Mouse (Mus musculus): ENCODE results near the gene Cnp. TPM values are rescaled to one million over a fixed set of nuclear protein-coding genes. Genes with fewer than 3 reads are reported as not detected.

The Cnp gene
- polyA plus RNA-seq, 2 experiments: 15.9 to 21.3 TPM

DNA sequence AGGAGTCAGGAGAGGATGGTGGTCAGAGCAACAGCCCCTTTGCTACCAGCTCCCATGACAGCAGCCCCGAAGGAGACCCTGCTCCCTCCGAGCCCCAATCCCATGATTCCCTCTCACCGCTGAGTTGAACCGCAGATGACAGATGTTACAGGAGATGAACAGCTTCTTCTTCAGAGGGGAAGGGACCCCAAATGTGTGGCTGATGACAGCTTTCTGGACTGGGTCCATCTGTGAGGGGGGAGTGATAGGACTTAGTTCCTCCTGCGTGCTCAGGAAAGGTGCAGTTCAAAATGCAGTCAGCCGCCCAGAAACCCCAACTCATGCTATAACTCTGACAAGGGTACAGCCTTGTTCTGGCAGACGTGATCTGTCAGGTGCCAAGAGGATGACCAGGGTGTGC lies 59.8 kb downstream of the Cnp start:
- TF ChIP-seq POLR2A (IDR thresholded peaks at IDR 0.05; ENCODE audit: borderline replicate concordance, extremely low read depth, insufficient read depth, insufficient read length): no peak

DNA sequence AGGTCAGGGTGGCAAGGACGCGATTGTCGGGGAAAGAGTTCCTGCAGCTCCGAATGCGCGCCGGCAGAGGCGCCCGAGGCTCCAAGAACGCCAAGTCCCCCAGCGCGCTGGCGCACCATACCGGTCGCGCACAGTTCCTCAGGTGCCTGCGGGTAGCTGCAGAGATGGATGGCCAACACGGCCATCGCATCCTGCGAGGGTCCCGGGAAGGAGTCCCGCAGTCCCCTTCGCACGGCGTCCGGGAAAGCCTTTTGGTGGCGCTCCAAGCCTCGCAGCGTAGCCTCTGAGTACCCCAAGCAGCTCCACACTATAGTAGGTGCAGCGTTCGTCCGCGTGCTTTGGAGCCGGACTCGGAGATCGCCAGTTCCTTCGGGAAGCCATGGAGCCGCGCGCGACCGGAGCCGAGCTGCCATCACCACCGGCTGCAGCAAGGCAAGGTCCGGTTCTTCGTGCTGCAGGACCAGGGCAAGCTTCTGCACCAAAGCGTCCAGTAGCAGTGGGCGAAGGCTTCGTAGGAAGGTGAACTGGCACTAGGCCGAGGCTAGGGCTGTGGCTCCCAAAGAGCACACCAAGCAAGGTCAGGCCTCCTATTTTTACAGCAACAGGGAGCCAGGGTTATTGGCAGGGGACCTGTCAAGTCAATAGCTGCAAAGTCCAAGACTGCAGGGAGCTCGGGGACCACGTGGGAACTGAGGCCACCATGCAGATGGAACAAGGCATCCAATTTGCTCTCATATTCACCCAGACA lies 65.6 kb downstream of the Cnp start:
- H3K4me3 ChIP-seq (replicated peaks; ENCODE audit: low read length): peak overlapping the region; percentile 32
- H3K36me3 ChIP-seq (ENCODE audit: control insufficient read depth, insufficient read depth, low read length): no peaks in the 10 kb centered on the region
- no peak for TF ChIP-seq POLR2A (IDR thresholded peaks at IDR 0.05; ENCODE audit: borderline replicate concordance, extremely low read depth, insufficient read depth, insufficient read length)
- DNase-seq (ENCODE audit: low spot score): peak; percentile 40
- H3K9me3 ChIP-seq (ENCODE audit: control insufficient read depth, low read length): no peaks in the 10 kb centered on the region
- peaks cover 10% of the 10 kb centered on the region for H3K4me1 ChIP-seq (ENCODE audit: control insufficient read depth, insufficient read depth, low read length)
- no peak overlapping the region for H3K27ac ChIP-seq (replicated peaks; ENCODE audit: low read depth, low read length)
- H3K4me2 ChIP-seq (replicated peaks; ENCODE audit: low read depth, low read length, severe bottlenecking): peak overlapping the region; percentile 72
- H3K9ac ChIP-seq (ENCODE audit: low read depth, low read length, severe bottlenecking): peak overlapping the region; percentile 26; the same call in 1 of the 2 replicates
- no peak; the same call in 1 of the 2 replicates for ATAC-seq (ENCODE audit: low FRiP score, low read depth)
- H3K27me3 ChIP-seq (ENCODE audit: control insufficient read depth, insufficient read depth, low read length): peaks cover 14% of the 10 kb centered on the region
- 8% methylated on average over 51 of the region's 52 CpGs for WGBS

More for the DNA sequence above, 59.8 kb downstream of the Cnp start:
- WGBS: 77% methylated on average over 7 of the region's 7 CpGs
- ATAC-seq (ENCODE audit: low FRiP score, low read depth) (no peak), DNase-seq (ENCODE audit: low spot score) (no peak)
- Histone ChIP-seq H3K27me3 (ENCODE audit: control insufficient read depth, insufficient read depth, low read length) (no peaks in the 10 kb centered on the region), H3K4me1 (ENCODE audit: control insufficient read depth, insufficient read depth, low read length) (no peaks in the 10 kb centered on the region), H3K36me3 (ENCODE audit: control insufficient read depth, insufficient read depth, low read length) (no peaks in the 10 kb centered on the region), H3K9ac (ENCODE audit: low read depth, low read length, severe bottlenecking) (no peak overlapping the region), H3K27ac (replicated peaks; ENCODE audit: low read depth, low read length) (no peak overlapping the region), H3K9me3 (ENCODE audit: control insufficient read depth, low read length) (no peaks in the 10 kb centered on the region), H3K4me3 (replicated peaks; ENCODE audit: low read length) (no peak overlapping the region), H3K4me2 (replicated peaks; ENCODE audit: low read depth, low read length, severe bottlenecking) (no peak overlapping the region)

Other genes starting within 250 kb of the Cnp start
- 0.36 and 0.74 TPM in 2 replicates for gene Gast, start 240.5 kb upstream of the Cnp start, polyA plus RNA-seq (2012; rRNA removed)
- 0.47 and 0.50 TPM in 2 replicates for gene Gast, start 240.5 kb upstream of the Cnp start, polyA plus RNA-seq (2014; fragmentation: Nextera tagmentation; extraction: Ambion mirVana)
- gene Hap1, start 218.8 kb upstream of the Cnp start, polyA plus RNA-seq (2012; rRNA removed): 3.8 and 4.4 TPM in 2 replicates
- gene Hap1, start 218.8 kb upstream of the Cnp start, polyA plus RNA-seq (2014; fragmentation: Nextera tagmentation; extraction: Ambion mirVana): 1.4 and 1.6 TPM in 2 replicates
- 111 and 123 TPM in 2 replicates for gene Jup, start 177.1 kb upstream of the Cnp start, polyA plus RNA-seq (2012; rRNA removed)
- 145 and 159 TPM in 2 replicates for gene Jup, start 177.1 kb upstream of the Cnp start, polyA plus RNA-seq (2014; fragmentation: Nextera tagmentation; extraction: Ambion mirVana)
- 120 and 160 TPM in 2 replicates for gene P3h4, start 160.1 kb upstream of the Cnp start, polyA plus RNA-seq (2012; rRNA removed)
- 92.1 and 95.2 TPM in 2 replicates for gene P3h4, start 160.1 kb upstream of the Cnp start, polyA plus RNA-seq (2014; fragmentation: Nextera tagmentation; extraction: Ambion mirVana)
- 251 and 316 TPM in 2 replicates for gene Fkbp10, start 159.2 kb upstream of the Cnp start, polyA plus RNA-seq (2012; rRNA removed)
- 179 and 187 TPM in 2 replicates for gene Fkbp10, start 159.2 kb upstream of the Cnp start, polyA plus RNA-seq (2014; fragmentation: Nextera tagmentation; extraction: Ambion mirVana)
- 131 and 140 TPM in 2 replicates for gene Nt5c3b, start 133.1 kb upstream of the Cnp start, polyA plus RNA-seq (2012; rRNA removed)
- 138 and 147 TPM in 2 replicates for gene Nt5c3b, start 133.1 kb upstream of the Cnp start, polyA plus RNA-seq (2014; fragmentation: Nextera tagmentation; extraction: Ambion mirVana)
- gene Klhl10, start 133.0 kb upstream of the Cnp start, polyA plus RNA-seq (2012; rRNA removed): 1.9 and 2.5 TPM in 2 replicates
- 0.74 and 1.0 TPM in 2 replicates for gene Klhl10, start 133.0 kb upstream of the Cnp start, polyA plus RNA-seq (2014; fragmentation: Nextera tagmentation; extraction: Ambion mirVana)
- gene Klhl11, start 102.2 kb upstream of the Cnp start, polyA plus RNA-seq (2012; rRNA removed): 5.5 and 5.8 TPM in 2 replicates
- 11.5 and 12.5 TPM in 2 replicates for gene Klhl11, start 102.2 kb upstream of the Cnp start, polyA plus RNA-seq (2014; fragmentation: Nextera tagmentation; extraction: Ambion mirVana)
- 108 and 118 TPM in 2 replicates for gene Acly, start 46.9 kb upstream of the Cnp start, polyA plus RNA-seq (2012; rRNA removed)
- 156 and 159 TPM in 2 replicates for gene Acly, start 46.9 kb upstream of the Cnp start, polyA plus RNA-seq (2014; fragmentation: Nextera tagmentation; extraction: Ambion mirVana)
- 0.42 and 0.55 TPM in 2 replicates for gene Ttc25, start 29.3 kb upstream of the Cnp start, polyA plus RNA-seq (2012; rRNA removed)
- gene Ttc25, start 29.3 kb upstream of the Cnp start, polyA plus RNA-seq (2014; fragmentation: Nextera tagmentation; extraction: Ambion mirVana): 0.14 and 0.40 TPM in 2 replicates
- gene Nkiras2, start 44.3 kb downstream of the Cnp start, polyA plus RNA-seq (2012; rRNA removed): 68.7 and 90.5 TPM in 2 replicates
- 76.4 and 82.9 TPM in 2 replicates for gene Nkiras2, start 44.3 kb downstream of the Cnp start, polyA plus RNA-seq (2014; fragmentation: Nextera tagmentation; extraction: Ambion mirVana)
- gene Dnajc7, start 45.3 kb downstream of the Cnp start, polyA plus RNA-seq (2012; rRNA removed): 179 and 225 TPM in 2 replicates
- 73.3 and 74.1 TPM in 2 replicates for gene Dnajc7, start 45.3 kb downstream of the Cnp start, polyA plus RNA-seq (2014; fragmentation: Nextera tagmentation; extraction: Ambion mirVana)
- gene Zfp385c, start 117.6 kb downstream of the Cnp start, polyA plus RNA-seq (2012; rRNA removed): 6.4 and 10.0 TPM in 2 replicates
- 0.72 and 1.5 TPM in 2 replicates for gene Zfp385c, start 117.6 kb downstream of the Cnp start, polyA plus RNA-seq (2014; fragmentation: Nextera tagmentation; extraction: Ambion mirVana)
- 3.2 and 3.9 TPM in 2 replicates for gene Dhx58, start 129.4 kb downstream of the Cnp start, polyA plus RNA-seq (2012; rRNA removed)
- 2.2 and 2.3 TPM in 2 replicates for gene Dhx58, start 129.4 kb downstream of the Cnp start, polyA plus RNA-seq (2014; fragmentation: Nextera tagmentation; extraction: Ambion mirVana)
- 70.8 and 78.1 TPM in 2 replicates for gene Kat2a, start 137.6 kb downstream of the Cnp start, polyA plus RNA-seq (2012; rRNA removed)
- gene Kat2a, start 137.6 kb downstream of the Cnp start, polyA plus RNA-seq (2014; fragmentation: Nextera tagmentation; extraction: Ambion mirVana): 55.8 and 57.4 TPM in 2 replicates
- gene Hspb9, start 138.9 kb downstream of the Cnp start, polyA plus RNA-seq (2012; rRNA removed): not detected in 2 replicates
- 0.77 TPM in 1 of 2 replicates, not detected in the other for gene Hspb9, start 138.9 kb downstream of the Cnp start, polyA plus RNA-seq (2014; fragmentation: Nextera tagmentation; extraction: Ambion mirVana)
- gene Rab5c, start 163.3 kb downstream of the Cnp start, polyA plus RNA-seq (2012; rRNA removed): 188 and 227 TPM in 2 replicates
- gene Rab5c, start 163.3 kb downstream of the Cnp start, polyA plus RNA-seq (2014; fragmentation: Nextera tagmentation; extraction: Ambion mirVana): 73.2 and 75.1 TPM in 2 replicates
- gene Kcnh4, start 185.0 kb downstream of the Cnp start, polyA plus RNA-seq (2012; rRNA removed): 0.09 TPM in 2 replicates
- gene Kcnh4, start 185.0 kb downstream of the Cnp start, polyA plus RNA-seq (2014; fragmentation: Nextera tagmentation; extraction: Ambion mirVana): not detected in 2 replicates
- gene Hcrt, start 188.0 kb downstream of the Cnp start, polyA plus RNA-seq (2012; rRNA removed): not detected in 2 replicates
- gene Hcrt, start 188.0 kb downstream of the Cnp start, polyA plus RNA-seq (2014; fragmentation: Nextera tagmentation; extraction: Ambion mirVana): not detected in 2 replicates
- gene Ghdc, start 196.1 kb downstream of the Cnp start, polyA plus RNA-seq (2012; rRNA removed): 12.1 and 14.0 TPM in 2 replicates
- gene Ghdc, start 196.1 kb downstream of the Cnp start, polyA plus RNA-seq (2014; fragmentation: Nextera tagmentation; extraction: Ambion mirVana): 3.7 and 5.7 TPM in 2 replicates